Mouse (Mus musculus) embryonic facial prominence, embryonic 15.5 days (tissue): Measurements from ENCODE around the gene Strn4. TPM values are rescaled to one million over a fixed set of nuclear protein-coding genes. Genes with fewer than 3 reads are reported as not detected.

Experiments
- ATAC-seq: fragments of 200-750 bp; cut with Nextera tagmentation; 2 replicates; pipeline ENCODE4 v1.8.0; 2017; ENCODE audit warnings: low read depth, moderate TSS enrichment; ENCODE audit not compliant: insufficient number of reproducible peaks, low FRiP score, low TSS enrichment
- H3K27ac ChIP-seq: fragments of 300-500 bp; sonication (generic); replicated peaks from 2 replicates; pipeline ENCODE4 v1.5.1; 2015; ENCODE audit warnings: mild to moderate bottlenecking, inconsistent platforms
- H3K27me3 ChIP-seq: fragments of 300-500 bp; sonication (generic); 2 replicates; pipeline ENCODE4 v1.6.1; 2015; ENCODE audit warnings: inconsistent platforms
- H3K36me3 ChIP-seq: fragments of 300-500 bp; sonication (generic); 2 replicates; pipeline ENCODE4 v1.6.1; 2015; ENCODE audit warnings: mild to moderate bottlenecking, inconsistent platforms
- H3K4me1 ChIP-seq: fragments of 300-500 bp; sonication (generic); 2 replicates; pipeline ENCODE4 v1.6.1; 2015; ENCODE audit warnings: inconsistent platforms
- H3K4me2 ChIP-seq: fragments of 300-500 bp; sonication (generic); replicated peaks from 2 replicates; pipeline ENCODE4 v1.6.1; 2015; ENCODE audit warnings: mild to moderate bottlenecking, inconsistent platforms
- H3K4me3 ChIP-seq: fragments of 300-500 bp; sonication (generic); replicated peaks from 2 replicates; pipeline ENCODE4 v1.5.1; 2015; ENCODE audit warnings: mild to moderate bottlenecking, inconsistent platforms
- H3K9ac ChIP-seq: fragments of 300-500 bp; sonication (generic); 2 replicates; pipeline ENCODE4 v1.6.1; 2015; ENCODE audit warnings: inconsistent platforms
- H3K9me3 ChIP-seq: fragments of 300-500 bp; sonication (generic); replicated peaks from 2 replicates; pipeline ENCODE4 v1.6.1; 2016; ENCODE audit warnings: inconsistent platforms
- WGBS: fragments of 180-500 bp; shearing (Covaris S2); methylation state at CpG from one replicate; pipeline ENCODE4 v1.1.7; 2015; 5-methylcytosine and 5-hydroxymethylcytosine counted together
- polyA plus RNA-seq: library from polyadenylated mRNA; unstranded; fragments of >200 nt; fragmentation: Nextera tagmentation; extraction: Ambion mirVana; gene quantifications from 2 replicates; pipeline ENCODE4 v1.2.1, GENCODE M21; 2015

Strn4 gene
- polyA plus RNA-seq, 1 experiment from 2014 or later, result 108 TPM

DNA sequence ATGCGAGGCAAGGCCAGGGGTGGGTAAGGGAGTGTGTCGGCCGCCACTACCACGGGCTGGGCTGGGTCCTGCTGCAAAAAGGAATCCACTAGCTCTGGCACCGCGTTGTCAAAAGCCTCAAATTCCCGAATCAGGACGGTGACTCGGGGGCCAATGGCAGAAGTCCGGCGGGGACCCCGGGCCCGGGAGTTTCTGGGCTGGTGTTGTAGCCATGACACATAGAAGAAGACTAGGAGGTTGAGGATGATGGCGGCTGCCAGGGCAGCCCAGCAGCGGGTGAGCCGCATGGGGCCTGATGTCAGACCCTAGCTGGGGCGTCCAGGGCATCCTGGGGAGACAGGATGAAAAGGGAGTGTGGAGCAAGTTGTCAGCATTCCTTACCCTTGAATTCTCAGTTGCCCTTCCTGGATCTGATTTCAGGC lies 4.0 kb upstream of the Strn4 start:
- peak overlapping the region; percentile 23; the same call in 1 of the 2 replicates for H3K9ac ChIP-seq

GRCm38 (mm10) chr7:16812505-16812904 lies 3.2 kb upstream of the Strn4 start:
- Histone ChIP-seq H3K4me1 (peaks cover 39% of the 10 kb centered on the region), H3K4me3 (no peak overlapping the region), H3K27me3 (peaks cover 17% of the 10 kb centered on the region), H3K9me3 (no peaks in the 10 kb centered on the region), H3K9ac (no peak overlapping the region), H3K36me3 (peaks cover 33% of the 10 kb centered on the region), H3K4me2 (no peak overlapping the region), H3K27ac (no peak overlapping the region)
- ATAC-seq, result no peak
- 83% methylated on average over 2 of the region's 2 CpGs for WGBS

More for the DNA sequence above, 4.0 kb upstream of the Strn4 start:
- no peaks in the 10 kb centered on the region for H3K9me3 ChIP-seq
- H3K4me3 ChIP-seq, result peak overlapping the region; percentile 46
- H3K27ac ChIP-seq, result no peak overlapping the region
- H3K4me1 ChIP-seq, result peaks cover 33% of the 10 kb centered on the region
- ATAC-seq, result 0 out of 2 replicates have a peak, but pooled peaks have one; percentile 0
- 25% methylated on average over 17 of the region's 17 CpGs for WGBS
- peak overlapping the region; percentile 90 for H3K4me2 ChIP-seq
- H3K27me3 ChIP-seq, result peaks cover 17% of the 10 kb centered on the region
- H3K36me3 ChIP-seq, result peaks cover 41% of the 10 kb centered on the region

- ATAC-seq, result peak; percentile 84
- Histone ChIP-seq H3K27me3 (peaks cover 16% of the 10 kb centered on the region), H3K4me2 (peak overlapping the region; percentile 88), H3K9me3 (no peaks in the 10 kb centered on the region), H3K4me1 (peaks cover 62% of the 10 kb centered on the region), H3K27ac (peak overlapping the region; percentile 97), H3K9ac (peak overlapping the region; percentile 100), H3K36me3 (peaks cover 19% of the 10 kb centered on the region), H3K4me3 (peak overlapping the region; percentile 98)
- WGBS, result under 1% methylated on average over 48 of the region's 55 CpGs
Observed at GRCm38 (mm10) chr7:16816078-16816474, 387 bp downstream of the Strn4 start.

DNA sequence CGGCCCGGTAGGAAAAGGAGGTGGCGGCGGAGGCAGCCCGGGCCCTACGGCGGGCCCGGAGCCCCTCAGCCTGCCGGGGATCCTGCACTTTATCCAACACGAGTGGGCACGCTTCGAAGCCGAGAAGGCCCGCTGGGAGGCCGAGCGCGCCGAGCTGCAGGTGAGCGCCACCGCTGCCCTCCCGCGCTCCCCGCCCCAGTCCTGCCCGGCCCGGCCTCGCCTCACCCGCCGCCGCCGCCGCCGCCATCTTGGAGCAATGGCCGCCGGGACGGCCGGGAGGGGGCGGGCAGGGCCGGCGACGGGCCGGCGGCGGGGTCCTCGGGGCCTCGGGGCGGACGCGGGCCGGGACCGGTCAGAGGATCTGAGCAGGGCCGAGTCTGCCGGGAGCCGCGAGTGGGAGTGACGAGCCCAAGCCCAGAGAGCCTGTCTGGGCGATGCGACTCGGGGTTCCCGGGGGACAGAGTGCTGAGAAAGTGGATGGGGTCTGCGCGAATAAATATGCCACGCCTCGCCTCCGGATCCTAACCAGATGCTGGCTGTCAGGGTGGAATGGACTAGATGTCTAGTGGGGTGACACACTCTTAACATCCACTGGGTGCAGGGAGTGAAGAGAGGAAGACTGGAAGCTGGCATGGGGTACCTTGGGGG lies 910 bp downstream of the Strn4 start, which contains the start of gene Fkrp:
Gene Fkrp (minus strand): TSS at position 258 of the 648 bp plus-strand sequence.
- peak; percentile 81 for ATAC-seq
- H3K4me1 ChIP-seq, result peaks cover 61% of the 10 kb centered on the region
- peak within 1 kb of the TSS; percentile 98 for H3K4me3 ChIP-seq
- peak within 1 kb of the TSS; percentile 97 for H3K27ac ChIP-seq
- H3K27me3 ChIP-seq, result peaks cover 11% of the 10 kb centered on the region
- peaks cover 19% of the 10 kb centered on the region for H3K36me3 ChIP-seq
- H3K9ac ChIP-seq, result peak within 1 kb of the TSS; percentile 100
- peak within 1 kb of the TSS; percentile 88 for H3K4me2 ChIP-seq
- WGBS, result under 1% methylated on average over 36 of the region's 64 CpGs
- H3K9me3 ChIP-seq, result no peaks in the 10 kb centered on the region

- H3K27me3 ChIP-seq, result no peaks in the 10 kb centered on the region; the same call in 1 of the 2 replicates
- H3K4me2 ChIP-seq, result peak overlapping the region; percentile 88
- peaks cover 21% of the 10 kb centered on the region for H3K36me3 ChIP-seq
- 33% methylated on average over 3 of the region's 3 CpGs for WGBS
- peak overlapping the region; percentile 98 for H3K4me3 ChIP-seq
- ATAC-seq, result no peak
- H3K9me3 ChIP-seq, result no peaks in the 10 kb centered on the region
- peak overlapping the region; percentile 100 for H3K9ac ChIP-seq
- H3K4me1 ChIP-seq, result peaks cover 60% of the 10 kb centered on the region
- H3K27ac ChIP-seq, result peak overlapping the region; percentile 97; the same call in 1 of the 2 replicates
Observed at GRCm38 (mm10) chr7:16817693-16818092, 2.0 kb downstream of the Strn4 start.

- Histone ChIP-seq H3K4me3 (no peak overlapping the region), H3K27ac (no peak overlapping the region; the same call in 1 of the 2 replicates), H3K4me2 (no peak overlapping the region), H3K27me3 (no peaks in the 10 kb centered on the region), H3K36me3 (peaks cover 21% of the 10 kb centered on the region), H3K9ac (no peak overlapping the region), H3K4me1 (peaks cover 60% of the 10 kb centered on the region), H3K9me3 (no peaks in the 10 kb centered on the region)
- no peak for ATAC-seq
- WGBS, result 71% methylated on average over 5 of the region's 5 CpGs
Observed at GRCm38 (mm10) chr7:16819794-16820193, 4.1 kb downstream of the Strn4 start.

- Histone ChIP-seq H3K9ac (no peak overlapping the region), H3K9me3 (no peaks in the 10 kb centered on the region), H3K4me2 (no peak overlapping the region), H3K36me3 (peaks cover 26% of the 10 kb centered on the region), H3K4me1 (peaks cover 55% of the 10 kb centered on the region), H3K27ac (no peak overlapping the region; the same call in 1 of the 2 replicates), H3K4me3 (no peak overlapping the region), H3K27me3 (no peaks in the 10 kb centered on the region)
- WGBS, result 56% methylated on average over 5 of the region's 5 CpGs
- ATAC-seq, result no peak
Observed at GRCm38 (mm10) chr7:16820271-16820763, 4.6 kb downstream of the Strn4 start.

DNA sequence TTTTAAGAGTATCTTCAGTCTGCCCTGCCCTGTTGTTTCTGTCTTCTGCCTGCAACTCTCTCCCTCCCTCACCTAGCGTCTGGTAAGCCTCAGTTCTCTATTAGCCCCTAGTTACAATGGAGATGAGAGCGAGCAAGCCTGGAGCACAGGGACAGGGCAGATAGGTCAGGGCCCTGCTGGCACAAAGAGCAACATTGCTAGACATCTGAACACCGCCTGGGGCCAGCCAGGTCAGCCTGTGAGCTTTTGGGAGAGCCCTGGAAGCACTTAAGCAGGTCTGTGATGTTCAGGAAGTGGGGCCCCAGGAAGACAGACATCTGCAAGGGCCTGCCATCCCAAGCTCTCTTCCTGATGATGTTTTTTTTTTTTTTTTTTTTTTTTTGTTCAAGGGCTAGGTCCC lies 5.4 kb downstream of the Strn4 start:
- H3K4me3 ChIP-seq, result no peak overlapping the region
- no peaks in the 10 kb centered on the region for H3K9me3 ChIP-seq
- H3K27me3 ChIP-seq, result no peaks in the 10 kb centered on the region
- H3K4me1 ChIP-seq, result peaks cover 49% of the 10 kb centered on the region
- H3K9ac ChIP-seq, result no peak overlapping the region
- no peak for ATAC-seq
- 31% methylated on average over 3 of the region's 3 CpGs for WGBS
- no peak overlapping the region for H3K4me2 ChIP-seq
- peaks cover 34% of the 10 kb centered on the region for H3K36me3 ChIP-seq
- no peak overlapping the region; the same call in 1 of the 2 replicates for H3K27ac ChIP-seq

DNA sequence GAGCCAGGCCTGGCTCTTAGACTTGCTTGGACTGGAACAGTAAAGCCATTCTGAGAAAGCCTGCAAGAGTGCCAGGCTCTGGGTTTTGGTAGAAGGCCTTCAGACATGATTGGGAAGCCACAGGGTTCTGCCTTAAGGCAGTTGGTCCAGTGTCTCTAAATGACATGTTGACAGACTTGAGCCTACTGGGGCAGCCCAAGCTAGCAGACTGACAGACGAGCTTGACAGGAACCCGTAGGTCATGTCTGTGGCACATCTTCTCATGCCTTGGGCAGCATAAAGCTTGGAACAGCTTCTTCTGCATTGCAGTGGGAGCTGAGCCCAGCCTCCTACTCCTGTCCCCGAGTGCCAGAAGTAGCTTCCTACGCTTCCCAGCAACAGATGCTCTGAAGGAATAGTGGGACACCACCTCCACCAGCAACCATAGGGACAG lies 6.0 kb downstream of the Strn4 start:
- no peak overlapping the region for H3K27ac ChIP-seq
- H3K9me3 ChIP-seq, result no peaks in the 10 kb centered on the region
- no peak for ATAC-seq
- no peak overlapping the region for H3K9ac ChIP-seq
- WGBS, result 38% methylated on average over 4 of the region's 4 CpGs
- H3K27me3 ChIP-seq, result no peaks in the 10 kb centered on the region
- H3K36me3 ChIP-seq, result peaks cover 40% of the 10 kb centered on the region
- H3K4me1 ChIP-seq, result peaks cover 49% of the 10 kb centered on the region
- H3K4me2 ChIP-seq, result no peak overlapping the region
- no peak overlapping the region for H3K4me3 ChIP-seq

DNA sequence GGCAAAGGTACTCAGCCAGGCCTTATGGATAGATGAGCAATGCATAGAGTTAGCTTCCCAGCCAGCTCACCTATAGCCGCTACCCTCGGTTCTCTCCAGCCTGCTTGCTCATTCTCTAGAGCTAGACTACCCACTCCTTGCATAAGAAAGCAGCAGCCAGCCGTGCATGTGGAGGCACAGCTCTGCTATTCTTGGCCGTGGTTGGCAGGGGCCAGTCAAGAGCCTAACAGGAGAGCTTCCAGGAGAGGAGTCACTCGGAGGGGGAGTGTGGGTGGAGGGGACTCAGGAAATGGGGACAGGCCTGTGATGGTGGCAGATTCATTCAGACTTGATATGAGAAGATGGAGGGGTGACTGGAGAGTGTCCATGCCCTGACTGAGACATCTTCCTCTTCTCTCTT lies 8.0 kb downstream of the Strn4 start:
- ATAC-seq, result no peak
- Histone ChIP-seq H3K9me3 (no peaks in the 10 kb centered on the region), H3K4me2 (no peak overlapping the region), H3K4me1 (peaks cover 30% of the 10 kb centered on the region), H3K4me3 (no peak overlapping the region), H3K9ac (no peak overlapping the region), H3K36me3 (peaks cover 57% of the 10 kb centered on the region), H3K27ac (no peak overlapping the region), H3K27me3 (no peaks in the 10 kb centered on the region)
- WGBS, result 69% methylated on average over 5 of the region's 5 CpGs

- H3K4me1 ChIP-seq, result peaks cover 11% of the 10 kb centered on the region
- 79% methylated on average over 10 of the region's 10 CpGs for WGBS
- H3K36me3 ChIP-seq, result peaks cover 77% of the 10 kb centered on the region
- no peak overlapping the region for H3K27ac ChIP-seq
- H3K4me2 ChIP-seq, result no peak overlapping the region
- no peak overlapping the region for H3K9ac ChIP-seq
- ATAC-seq, result no peak
- no peaks in the 10 kb centered on the region for H3K9me3 ChIP-seq
- H3K27me3 ChIP-seq, result no peaks in the 10 kb centered on the region
- no peak overlapping the region for H3K4me3 ChIP-seq
Observed at GRCm38 (mm10) chr7:16825785-16826184, 10.1 kb downstream of the Strn4 start.
